Mouse (Mus musculus) lung, embryonic 16.5 days (tissue): ENCODE results near the gene Zfp746. TPM values are rescaled to one million over a fixed set of nuclear protein-coding genes. Genes with fewer than 3 reads are reported as not detected.
A peak's percentile ranks its signal among the peaks of the same experiment; 100 is the strongest.

Experiments used
- ATAC-seq: fragments of 200-750 bp; cut with Nextera tagmentation; 2 replicates; pipeline ENCODE4 v1.8.0; 2017; ENCODE audit warnings: low read depth, mild to moderate bottlenecking, moderate library complexity
- H3K27ac ChIP-seq: fragments of 300-500 bp; sonication (generic); 2 replicates; pipeline ENCODE4 v1.5.1; 2014; ENCODE audit warnings: mild to moderate bottlenecking, control low read depth, low read length
- H3K27me3 ChIP-seq: fragments of 300-500 bp; sonication (generic); 2 replicates; pipeline ENCODE4 v1.6.1; 2014; ENCODE audit warnings: low read depth, low read length, mixed read lengths; ENCODE audit not compliant: control insufficient read depth, insufficient read depth
- H3K36me3 ChIP-seq: fragments of 300-500 bp; sonication (generic); 2 replicates; pipeline ENCODE4 v1.6.1; 2014; ENCODE audit warnings: low read length; ENCODE audit not compliant: control insufficient read depth, insufficient read depth
- H3K4me1 ChIP-seq: fragments of 300-500 bp; sonication (generic); replicated peaks from 2 replicates; pipeline ENCODE4 v1.6.1; 2014; ENCODE audit warnings: low read length, mixed read lengths; ENCODE audit not compliant: control insufficient read depth, insufficient read depth
- H3K4me2 ChIP-seq: fragments of 300-500 bp; sonication (generic); 2 replicates; pipeline ENCODE4 v1.6.1; 2014; ENCODE audit warnings: low read depth, low read length, control low read depth
- H3K4me3 ChIP-seq: fragments of 300-500 bp; sonication (generic); 2 replicates; pipeline ENCODE4 v1.5.1; 2014; ENCODE audit warnings: mild to moderate bottlenecking, low read length, control low read depth
- H3K9ac ChIP-seq: fragments of 300-500 bp; sonication (generic); 2 replicates; pipeline ENCODE4 v1.6.1; 2014; ENCODE audit warnings: low read length, control low read depth
- H3K9me3 ChIP-seq: fragments of 300-500 bp; sonication (generic); 2 replicates; pipeline ENCODE4 v1.6.1; 2016; ENCODE audit warnings: low read length; ENCODE audit not compliant: control insufficient read depth
- WGBS: fragments of 180-500 bp; shearing (Covaris S2); extraction: QIAGEN DNeasy Blood & Tissue Kit; methylation state at CpG from one replicate; pipeline ENCODE4 v1.1.7; 2014; 5-methylcytosine and 5-hydroxymethylcytosine counted together
- polyA plus RNA-seq: library from polyadenylated mRNA; unstranded; fragments of >200 nt; fragmentation: Nextera tagmentation; extraction: Ambion mirVana; gene quantifications from 2 replicates; pipeline ENCODE4 v1.2.1, GENCODE M21; 2015

Gene Zfp746
- polyA plus RNA-seq, 1 experiment from 2014 or later = 11.3 TPM

DNA sequence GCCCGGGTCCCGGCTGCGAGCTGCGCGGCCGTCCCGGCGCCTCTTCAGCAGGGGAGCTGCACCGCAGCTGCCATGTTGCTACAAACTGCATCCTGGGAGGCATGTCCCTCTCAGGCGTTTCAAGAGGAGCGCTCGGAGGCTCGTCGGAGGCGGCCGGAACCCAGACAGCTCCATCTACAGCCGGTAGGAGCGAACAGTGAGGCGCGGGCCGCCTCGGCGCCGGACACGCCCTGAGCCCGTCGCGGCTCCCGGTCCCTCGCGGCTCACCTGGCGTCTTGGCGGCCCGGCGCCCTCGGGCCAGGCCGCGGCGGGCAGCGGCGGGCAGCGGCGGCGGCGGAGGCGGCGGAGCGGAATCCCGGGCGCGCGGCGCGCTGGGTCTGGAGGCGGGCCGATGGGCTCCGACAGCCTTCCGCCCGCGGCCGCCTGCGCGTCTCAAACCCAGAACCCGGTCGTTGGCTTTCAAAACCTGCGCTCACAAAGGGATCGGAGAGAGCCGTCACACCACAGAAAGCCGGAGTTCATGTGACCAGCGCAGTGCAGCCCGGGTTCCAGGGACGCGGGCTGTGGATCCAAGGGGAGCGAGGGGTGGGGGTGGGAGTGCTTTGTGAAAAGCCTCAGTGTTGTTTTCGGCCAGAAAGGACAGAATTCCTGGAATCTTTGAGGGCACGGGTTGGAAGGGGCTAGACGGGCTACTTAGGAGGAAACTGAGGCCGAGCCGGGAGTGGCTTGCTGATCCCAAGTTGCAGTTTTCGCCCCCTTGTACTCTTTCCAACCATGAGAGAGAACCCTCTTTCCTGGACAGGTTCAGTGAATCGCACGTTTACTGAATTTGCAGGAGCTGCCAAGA is 37.7 kb downstream of the Zfp746 start, which contains the start of gene Zfp777:
Gene Zfp777, minus strand, starts transcription at position 486 of the 847 bp plus-strand sequence.
- peak; percentile 94 for ATAC-seq
- Histone ChIP-seq H3K9ac (peak within 1 kb of the TSS; percentile 91), H3K4me2 (peak within 1 kb of the TSS; percentile 89), H3K9me3 (no peaks in the 10 kb centered on the region), H3K4me1 (peaks cover 8% of the 10 kb centered on the region), H3K4me3 (peak within 1 kb of the TSS; percentile 72), H3K36me3 (peaks cover 11% of the 10 kb centered on the region), H3K27me3 (no peaks in the 10 kb centered on the region), H3K27ac (peak within 1 kb of the TSS; percentile 92)
- WGBS = under 1% methylated on average over 66 of the region's 82 CpGs

DNA sequence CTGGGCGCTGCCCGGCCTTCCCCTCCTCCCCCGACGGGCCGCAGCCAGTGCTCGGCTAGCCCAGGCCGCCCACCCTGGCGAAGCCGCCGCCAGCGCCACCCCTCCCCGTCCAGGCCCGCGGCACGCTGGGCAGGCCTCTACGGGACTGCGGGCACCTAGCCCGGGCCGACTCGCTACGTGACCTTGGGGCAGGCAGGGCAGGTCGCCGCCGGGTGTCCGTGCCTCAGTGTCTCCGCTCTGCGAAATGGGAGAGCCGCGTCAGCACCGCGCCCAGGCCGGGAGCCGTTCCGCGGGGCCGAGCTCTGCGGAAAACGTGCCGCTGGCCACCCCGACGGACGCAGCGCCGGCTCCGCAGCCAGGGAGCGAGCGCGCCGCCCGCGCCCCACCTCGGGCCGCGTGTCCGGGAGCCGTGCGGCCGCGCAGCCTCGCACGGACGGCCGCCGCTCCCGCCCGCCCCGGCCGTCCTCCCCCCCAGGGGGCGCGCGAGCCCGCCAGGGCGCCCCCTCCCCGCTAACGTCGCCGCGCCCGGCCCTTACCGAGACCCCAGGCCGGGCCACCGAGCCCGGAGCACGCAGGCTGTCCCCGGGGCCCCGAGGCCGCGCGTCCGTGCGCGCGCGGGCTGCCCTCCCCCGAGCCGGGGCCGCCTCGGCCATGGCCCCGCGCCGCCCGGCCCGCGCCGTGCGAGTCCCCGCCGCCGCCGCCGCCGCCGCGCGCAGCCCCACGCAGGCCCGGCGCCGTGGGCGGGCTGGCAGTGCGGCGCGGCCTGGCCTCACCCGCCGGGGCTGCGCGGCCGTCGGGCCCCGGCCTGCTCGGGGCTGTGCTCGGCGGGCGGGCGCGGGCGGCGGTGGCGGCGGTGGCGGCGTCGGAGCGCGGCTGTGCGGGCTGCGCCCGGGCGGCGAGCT is 38.7 kb downstream of the Zfp746 start:
- Histone ChIP-seq H3K27ac (peak overlapping the region; percentile 92), H3K36me3 (peaks cover 17% of the 10 kb centered on the region), H3K9ac (peak overlapping the region; percentile 91), H3K27me3 (no peaks in the 10 kb centered on the region), H3K4me3 (peak overlapping the region; percentile 72), H3K4me1 (peaks cover 8% of the 10 kb centered on the region), H3K9me3 (no peaks in the 10 kb centered on the region), H3K4me2 (peak overlapping the region; percentile 89)
- WGBS = under 1% methylated on average over 54 of the region's 150 CpGs
- ATAC-seq = peak; percentile 72

- 4% methylated on average over 12 of the region's 12 CpGs for WGBS
Measured at GRCm38 (mm10) chr6:48047114-48047449, 39.3 kb downstream of the Zfp746 start.

DNA sequence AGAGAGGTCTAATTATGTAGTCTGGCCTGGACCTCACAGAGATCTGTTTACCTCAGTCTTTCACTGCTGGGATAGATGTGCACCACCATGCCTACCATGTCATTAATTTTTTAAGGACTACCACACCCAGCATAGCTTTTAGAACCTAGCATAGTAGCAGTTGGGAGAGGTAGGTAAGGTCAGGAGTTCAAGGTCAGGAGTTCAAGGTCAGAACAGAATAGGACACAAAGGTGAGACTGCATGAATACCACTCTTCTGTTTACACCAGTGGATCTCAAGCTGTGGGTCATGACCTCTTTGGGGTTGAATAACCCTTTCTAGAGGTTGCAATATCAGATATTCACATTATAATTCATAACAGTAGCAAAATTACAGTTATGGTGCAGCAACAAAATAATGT is 53.7 kb downstream of the Zfp746 start:
- ATAC-seq = no peak
- Histone ChIP-seq H3K27me3 (no peaks in the 10 kb centered on the region), H3K9me3 (no peaks in the 10 kb centered on the region; the same call in 1 of the 2 replicates), H3K4me3 (no peak overlapping the region), H3K36me3 (peaks cover 55% of the 10 kb centered on the region), H3K4me2 (no peak overlapping the region), H3K27ac (no peak overlapping the region), H3K9ac (no peak overlapping the region), H3K4me1 (no peaks in the 10 kb centered on the region)

More at GRCm38 (mm10) chr6:48047114-48047449, 39.3 kb downstream of the Zfp746 start:
- H3K4me2 ChIP-seq = peak overlapping the region; percentile 89
- H3K9ac ChIP-seq = peak overlapping the region; percentile 91
- ATAC-seq = no peak
- peaks cover 8% of the 10 kb centered on the region for H3K4me1 ChIP-seq
- H3K27ac ChIP-seq = no peak overlapping the region
- peaks cover 21% of the 10 kb centered on the region for H3K36me3 ChIP-seq
- peak overlapping the region; percentile 72 for H3K4me3 ChIP-seq
- H3K27me3 ChIP-seq = no peaks in the 10 kb centered on the region
- H3K9me3 ChIP-seq = no peaks in the 10 kb centered on the region

GRCm38 (mm10) chr6:48025905-48026660 is 60.3 kb downstream of the Zfp746 start:
- no peaks in the 10 kb centered on the region for H3K4me1 ChIP-seq
- peaks cover 76% of the 10 kb centered on the region for H3K36me3 ChIP-seq
- no peak overlapping the region for H3K27ac ChIP-seq
- no peak overlapping the region for H3K4me2 ChIP-seq
- WGBS = 84% methylated on average over 10 of the region's 10 CpGs
- H3K4me3 ChIP-seq = no peak overlapping the region
- peaks cover 29% of the 10 kb centered on the region for H3K9me3 ChIP-seq
- H3K9ac ChIP-seq = no peak overlapping the region
- no peak for ATAC-seq
- H3K27me3 ChIP-seq = no peaks in the 10 kb centered on the region

DNA sequence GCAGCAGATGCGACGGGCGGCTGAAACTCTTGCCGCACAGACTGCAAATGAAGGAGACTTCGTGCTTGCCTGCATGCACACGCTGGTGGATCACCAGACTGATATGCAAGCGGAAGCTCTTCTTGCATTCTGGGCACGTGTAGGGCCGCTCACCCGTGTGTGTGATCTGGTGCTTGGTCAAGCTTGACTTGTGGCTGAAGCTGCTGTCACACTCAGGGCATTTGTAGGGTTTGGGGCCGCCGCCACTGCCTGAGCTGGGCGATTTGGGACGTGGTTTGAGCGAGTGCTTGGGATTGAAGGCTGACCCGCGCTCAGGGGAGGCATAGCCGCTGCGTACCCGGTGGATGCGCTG is 61.4 kb downstream of the Zfp746 start:
- Histone ChIP-seq H3K27ac (no peak overlapping the region), H3K9ac (no peak overlapping the region), H3K4me1 (no peaks in the 10 kb centered on the region), H3K36me3 (peaks cover 68% of the 10 kb centered on the region), H3K27me3 (no peaks in the 10 kb centered on the region), H3K9me3 (peaks cover 29% of the 10 kb centered on the region), H3K4me3 (no peak overlapping the region), H3K4me2 (no peak overlapping the region)
- 89% methylated on average over 21 of the region's 21 CpGs for WGBS
- ATAC-seq = no peak

DNA sequence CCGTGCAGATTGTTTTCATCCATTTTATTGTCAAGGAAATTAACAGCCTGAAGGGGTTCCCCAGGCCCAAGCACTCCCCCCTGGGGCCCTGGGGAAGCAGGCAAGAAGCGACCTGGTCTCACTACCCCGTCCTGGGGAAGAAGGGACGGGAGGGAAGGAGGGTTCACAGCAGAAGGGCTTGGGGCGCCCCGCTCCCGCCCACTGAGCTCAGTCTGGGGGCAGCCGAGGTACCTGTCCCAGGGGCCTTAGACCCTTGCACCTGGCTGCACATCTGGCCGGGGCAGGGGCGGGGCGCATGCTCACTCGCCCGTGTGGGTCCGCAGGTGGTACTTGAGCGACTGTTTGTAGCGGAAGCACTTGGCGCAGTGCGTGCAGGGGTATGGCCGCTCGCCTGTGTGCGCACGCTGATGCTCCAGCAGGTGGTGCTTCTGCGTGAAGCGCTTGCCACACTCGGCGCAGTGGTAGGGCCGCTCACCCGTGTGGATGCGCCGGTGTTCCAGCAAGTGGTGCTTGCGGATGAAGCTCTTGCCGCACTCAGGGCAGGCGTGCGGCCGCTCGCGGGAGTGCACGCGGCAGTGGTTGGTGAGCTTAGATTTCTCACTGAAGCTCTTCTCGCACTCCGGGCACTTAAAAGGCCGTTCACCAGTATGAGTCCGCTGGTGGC is 61.9 kb downstream of the Zfp746 start:
- H3K27ac ChIP-seq = no peak overlapping the region
- H3K4me3 ChIP-seq = no peak overlapping the region
- no peak overlapping the region for H3K4me2 ChIP-seq
- H3K9me3 ChIP-seq = peaks cover 29% of the 10 kb centered on the region
- 86% methylated on average over 42 of the region's 43 CpGs for WGBS
- peak; percentile 49 for ATAC-seq
- peaks cover 65% of the 10 kb centered on the region for H3K36me3 ChIP-seq
- no peaks in the 10 kb centered on the region for H3K27me3 ChIP-seq
- no peak overlapping the region for H3K9ac ChIP-seq
- no peaks in the 10 kb centered on the region for H3K4me1 ChIP-seq

GRCm38 (mm10) chr6:48022672-48023071 is 63.7 kb downstream of the Zfp746 start:
- Histone ChIP-seq H3K36me3 (peaks cover 53% of the 10 kb centered on the region), H3K27ac (no peak overlapping the region), H3K9ac (no peak overlapping the region), H3K4me1 (no peaks in the 10 kb centered on the region), H3K4me3 (no peak overlapping the region), H3K9me3 (peaks cover 29% of the 10 kb centered on the region), H3K27me3 (no peaks in the 10 kb centered on the region), H3K4me2 (no peak overlapping the region)
- 66% methylated on average over 2 of the region's 2 CpGs for whole genome bisulfite sequencing
- ATAC-seq = no peak
